Mouse (Mus musculus): ENCODE data around the gene Fgfr2.
A peak's percentile ranks its signal among the peaks of the same experiment; 100 is the strongest.

Fgfr2 gene

DNA sequence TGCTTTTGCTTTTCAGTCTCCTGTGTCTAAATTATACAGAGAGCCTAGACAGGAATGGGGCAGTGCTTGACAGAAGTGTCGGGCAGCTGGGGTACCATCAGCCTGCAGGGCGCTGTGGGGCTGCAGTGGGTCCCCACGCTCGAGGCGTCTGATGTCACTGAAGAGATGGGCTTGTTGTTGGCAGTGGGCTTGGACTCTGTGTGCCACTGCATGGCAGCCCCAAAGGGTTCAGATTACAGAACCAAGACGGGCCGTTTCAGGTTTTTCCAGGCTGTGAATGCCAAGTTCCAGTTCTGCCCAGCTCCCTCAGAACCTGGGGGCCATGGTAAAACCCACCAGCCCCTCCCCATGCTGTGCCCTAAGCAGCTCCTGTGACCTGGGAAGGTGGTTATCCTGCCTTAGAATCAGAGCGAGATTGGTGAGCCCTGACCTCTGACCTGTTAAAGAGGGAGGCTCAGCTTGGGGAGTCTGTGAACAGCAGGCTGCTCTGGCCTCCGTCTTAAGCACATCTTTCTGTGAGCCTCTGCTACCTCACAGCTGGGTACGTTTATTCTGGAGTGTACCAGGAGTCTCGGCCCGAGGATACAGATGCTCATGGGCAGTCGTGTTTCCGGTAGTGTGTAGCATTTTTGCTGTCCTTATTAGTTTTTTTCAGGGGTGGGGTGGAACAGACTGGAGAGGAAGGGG is 465.6 kb downstream of the Fgfr2 start:
- DNase-seq (ENCODE audit: low read depth): no peak

DNA sequence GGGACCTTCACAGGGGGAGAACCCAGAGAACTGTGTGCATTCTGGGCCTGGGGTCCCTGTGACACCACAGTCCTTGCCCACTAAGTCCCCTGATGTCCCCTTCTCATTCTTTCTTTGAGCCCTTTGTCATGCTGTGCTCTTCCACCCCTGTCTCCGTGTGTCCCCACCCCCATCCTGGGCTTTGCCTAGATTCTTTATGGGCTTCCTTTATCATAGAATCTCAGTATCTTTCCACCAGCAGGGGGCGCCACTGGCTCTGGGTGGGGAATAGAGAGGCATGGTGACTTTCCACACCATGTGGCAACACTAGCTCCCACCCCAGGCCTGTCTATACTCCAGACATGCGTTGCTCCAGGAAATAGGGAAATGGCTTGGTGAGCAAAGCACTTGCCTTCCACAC is 466.6 kb downstream of the Fgfr2 start:
- peak; percentile 87 for DNase-seq (ENCODE audit: low read depth)

DNA sequence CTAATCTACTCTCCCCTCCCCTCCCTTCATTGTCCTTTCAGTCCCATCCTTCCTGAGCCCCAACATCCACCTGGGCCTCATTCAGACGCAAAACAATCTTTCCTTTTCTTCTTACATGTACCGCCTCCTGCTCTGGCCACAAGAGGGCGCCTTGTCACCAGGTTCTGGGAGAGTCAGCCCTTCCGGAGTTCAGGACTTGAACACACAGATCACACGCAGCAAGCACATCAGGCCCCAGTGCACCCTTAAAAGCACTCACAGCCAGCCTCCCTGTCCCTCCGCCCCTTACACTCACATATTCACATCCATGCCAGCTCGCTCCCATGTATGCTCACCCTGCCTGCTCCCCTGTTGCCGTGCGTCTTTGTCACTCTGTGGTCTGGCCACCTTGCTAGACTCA is 467.1 kb downstream of the Fgfr2 start:
- peak; percentile 95 for DNase-seq (ENCODE audit: low read depth)

DNA sequence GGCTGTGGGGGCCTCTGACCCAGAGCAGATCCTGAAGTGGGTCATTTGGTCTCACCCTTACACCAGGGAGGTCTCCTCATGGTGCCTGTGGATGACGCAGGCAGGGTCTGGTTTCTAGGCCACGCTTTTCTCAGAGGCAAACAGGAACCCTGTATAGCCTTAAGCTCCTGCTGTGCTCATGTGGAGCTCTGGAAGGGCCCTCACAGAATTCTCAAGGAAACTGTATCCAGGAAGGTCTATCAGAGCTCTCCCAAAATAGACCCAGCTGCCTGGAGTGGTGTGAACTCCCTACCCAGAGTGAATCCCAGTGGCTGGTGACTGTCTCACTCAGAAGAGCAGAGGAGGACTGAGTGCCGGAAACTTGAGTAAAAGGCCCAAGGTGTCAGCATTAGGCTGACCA is 468.7 kb downstream of the Fgfr2 start:
- no peak for DNase-seq (ENCODE audit: low read depth)

DNA sequence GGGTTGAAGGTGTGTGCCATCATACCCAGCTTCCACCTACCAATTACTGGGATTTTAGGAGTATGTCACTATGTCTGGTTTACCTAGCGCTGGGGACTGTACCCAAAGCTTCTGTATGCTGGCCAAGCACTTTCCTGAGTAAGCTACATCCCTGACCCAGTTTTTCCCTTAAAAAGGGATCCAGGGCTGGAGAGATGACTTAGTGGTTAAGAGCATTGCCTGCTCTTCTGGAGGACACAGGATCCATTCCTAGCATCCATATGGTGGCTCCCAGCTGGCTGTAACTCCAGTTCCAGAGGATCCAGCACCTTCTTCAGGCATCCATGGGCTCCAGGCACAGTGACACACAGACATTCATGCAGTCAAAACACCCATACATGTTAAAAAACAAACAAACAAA is 476.6 kb downstream of the Fgfr2 start:
- no peak for DNase-seq (ENCODE audit: low read depth)

DNA sequence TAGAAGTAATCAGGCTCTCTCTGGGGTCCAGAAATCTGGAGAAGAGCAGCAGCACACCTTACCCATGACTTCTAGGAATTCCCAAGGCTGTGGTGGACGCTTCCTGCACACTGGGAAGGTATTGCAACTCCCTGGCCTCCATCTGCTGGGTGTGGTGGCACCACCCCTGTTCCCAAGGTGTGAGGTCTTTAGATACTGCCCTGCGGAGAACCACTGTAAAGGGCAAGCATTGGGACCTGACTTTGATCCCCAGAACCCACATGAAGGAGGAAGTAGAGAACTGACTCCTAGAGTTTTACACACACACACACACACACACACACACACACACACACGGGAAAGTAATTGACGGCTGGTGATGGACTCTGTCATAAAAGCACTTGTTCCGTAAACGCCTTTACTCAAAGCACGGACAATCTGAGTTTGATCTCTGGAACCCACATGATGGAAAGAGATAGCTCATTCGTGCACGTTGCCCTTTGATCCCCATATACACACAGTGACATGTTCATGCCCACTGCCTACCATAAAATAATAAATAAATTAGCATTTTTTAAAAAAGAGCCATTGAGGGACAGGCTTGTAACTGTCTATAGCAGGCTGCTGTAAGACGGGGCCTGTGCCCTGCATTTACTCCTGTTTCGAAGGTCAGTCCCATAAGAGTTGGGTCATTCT is 478.4 kb downstream of the Fgfr2 start:
- no peak for DNase-seq (ENCODE audit: low read depth)

DNA sequence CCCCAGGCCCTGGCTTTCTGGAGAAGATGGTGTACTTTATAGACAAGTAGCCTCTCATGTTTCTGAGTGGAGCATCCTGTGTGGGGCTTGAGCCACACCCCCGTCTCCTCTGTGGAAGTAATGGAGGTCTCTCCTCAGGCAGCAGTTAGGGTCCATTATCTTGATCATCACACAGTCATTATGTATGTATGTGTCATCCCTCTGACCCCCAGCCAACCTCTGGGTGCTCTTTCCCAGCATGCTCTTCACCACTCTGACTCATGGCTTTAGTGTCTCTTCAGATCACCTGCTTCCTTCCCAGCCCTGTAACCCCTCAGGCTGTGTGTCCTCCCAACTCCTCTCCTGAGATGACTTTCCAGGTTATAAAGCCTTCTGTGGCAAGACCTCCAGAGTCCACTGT is 481.5 kb downstream of the Fgfr2 start:
- DNase-seq (ENCODE audit: low read depth): peak; percentile 50

DNA sequence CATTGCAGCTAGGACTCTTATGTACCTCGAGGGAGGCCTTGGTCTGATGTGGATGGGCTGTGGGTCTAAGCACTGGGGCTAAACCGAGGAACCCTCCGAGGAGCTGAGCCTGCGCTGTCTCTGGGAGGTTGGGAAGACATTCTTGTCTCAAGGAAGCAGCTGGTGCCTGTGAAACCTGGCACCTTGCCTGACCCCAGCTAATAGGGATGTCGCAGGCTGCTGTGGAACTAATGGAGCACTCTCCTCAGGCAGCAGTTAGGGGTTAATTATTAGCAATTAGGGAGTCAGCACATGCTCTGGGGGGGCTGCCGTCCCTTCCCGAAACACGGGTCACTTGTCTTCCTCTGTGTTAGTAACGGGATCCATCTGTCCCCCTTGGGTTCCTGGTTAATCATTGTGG is 482.2 kb downstream of the Fgfr2 start:
- DNase-seq (ENCODE audit: low read depth): no peak

DNA sequence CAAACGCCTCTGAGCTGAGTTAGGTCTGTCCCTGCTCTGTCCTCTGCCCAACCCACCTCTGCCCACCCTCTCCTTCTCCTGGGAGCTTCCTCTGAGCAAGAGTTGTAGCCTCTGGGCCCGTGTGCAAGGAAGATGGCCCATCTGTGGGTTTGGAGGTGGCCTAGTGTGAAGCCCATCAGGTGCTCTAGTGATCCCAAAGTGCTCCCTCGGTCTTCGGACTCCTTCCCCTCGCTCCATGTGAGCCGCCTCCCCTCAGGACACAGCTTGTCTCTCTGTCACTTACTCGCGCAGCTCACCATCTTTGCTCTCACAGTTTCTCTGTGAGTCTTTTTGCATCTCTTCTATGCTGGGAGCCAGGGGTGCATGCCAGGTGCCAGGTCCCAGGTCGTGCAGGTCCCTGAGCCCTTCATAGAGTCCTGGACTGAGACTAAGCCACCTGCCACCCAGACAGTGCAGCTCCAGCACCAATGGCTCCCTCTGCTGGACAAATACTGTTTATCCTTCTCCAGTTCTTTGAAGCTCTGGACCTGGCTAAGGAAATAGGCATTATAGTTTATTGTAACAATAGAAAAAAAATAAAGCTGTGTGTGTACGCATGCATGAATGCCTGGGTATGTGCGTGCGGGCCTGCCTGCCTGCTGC is 484.6 kb downstream of the Fgfr2 start:
- peak; percentile 65 for DNase-seq (ENCODE audit: low read depth)

DNA sequence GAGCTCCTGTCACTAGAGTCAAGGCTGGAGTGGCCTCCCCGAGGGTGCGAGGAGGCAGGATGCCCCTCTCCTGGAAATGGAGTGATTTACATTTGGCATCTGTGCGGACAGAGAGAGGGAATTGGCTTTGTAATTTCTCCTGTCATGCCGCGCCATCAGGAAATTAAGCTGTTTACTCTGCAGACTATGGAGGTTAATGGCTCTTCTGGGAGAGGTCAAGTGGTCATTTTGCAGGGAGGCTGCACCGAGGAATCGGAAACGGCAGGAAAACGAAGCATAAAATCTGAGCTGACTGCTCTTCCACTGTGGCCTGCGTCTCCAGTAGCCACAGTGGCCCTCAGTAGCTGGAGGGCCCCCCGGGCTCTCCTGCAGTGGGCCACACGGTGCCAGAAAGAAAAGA is 485.9 kb downstream of the Fgfr2 start:
- DNase-seq (ENCODE audit: low read depth): no peak

DNA sequence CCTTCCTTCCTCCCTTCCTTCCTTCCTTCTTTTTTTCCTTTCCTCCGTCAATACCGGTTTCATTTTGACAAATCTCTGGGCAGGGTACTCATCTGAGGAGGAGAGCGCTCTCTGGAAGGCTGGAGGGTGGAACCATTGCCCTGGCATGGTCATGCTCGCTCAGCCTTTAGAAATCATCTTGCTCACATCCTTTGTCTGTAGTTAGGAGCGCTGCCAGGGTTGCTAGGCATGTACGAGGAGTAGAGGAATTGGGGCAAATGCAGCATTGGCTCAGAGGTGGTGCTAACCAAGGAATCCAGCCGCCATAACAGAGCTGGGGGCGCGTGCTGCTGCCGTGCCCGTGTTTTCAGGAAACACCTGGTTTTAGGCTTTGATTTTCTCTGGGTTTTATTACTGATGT is 491.8 kb downstream of the Fgfr2 start:
- DNase-seq (ENCODE audit: low read depth): no peak

DNA sequence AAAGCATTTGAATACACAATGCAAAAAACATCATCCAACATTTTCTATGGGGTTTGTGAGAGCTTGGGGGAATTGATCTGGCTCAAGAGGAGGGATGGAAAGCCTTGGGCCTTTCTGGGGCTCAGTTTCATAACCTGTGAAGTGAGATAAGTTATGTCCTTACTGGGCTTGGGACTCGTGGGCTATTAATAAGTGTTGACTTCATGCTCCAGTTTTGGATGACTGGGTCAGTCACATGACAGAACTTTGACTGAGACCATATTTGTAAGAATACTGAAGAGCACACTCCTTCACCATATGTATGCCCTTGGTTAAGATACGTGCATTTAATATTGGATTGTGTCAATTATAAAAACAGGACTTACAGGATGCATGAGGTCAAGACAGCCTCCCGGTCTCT is 495.7 kb downstream of the Fgfr2 start:
- DNase-seq (ENCODE audit: low read depth): no peak

DNA sequence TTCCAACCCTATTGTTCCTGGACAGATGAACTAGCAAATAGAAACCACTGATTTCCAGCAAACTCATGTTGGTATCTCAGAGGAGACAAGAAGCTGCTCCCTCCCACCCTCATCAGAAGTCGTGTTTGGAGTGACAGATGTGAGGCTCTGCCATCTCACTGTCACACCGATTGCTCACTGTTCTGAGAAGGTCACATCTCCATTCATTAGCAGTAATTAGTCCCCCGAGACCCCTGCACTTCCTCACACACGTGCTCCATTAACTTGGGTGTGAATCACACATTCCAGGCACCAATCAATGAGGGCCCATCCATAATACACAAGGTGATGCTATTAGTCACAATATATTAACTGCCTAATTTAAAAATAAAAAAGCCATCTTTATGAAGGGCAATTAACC is 497.0 kb downstream of the Fgfr2 start:
- DNase-seq (ENCODE audit: low read depth): no peak

DNA sequence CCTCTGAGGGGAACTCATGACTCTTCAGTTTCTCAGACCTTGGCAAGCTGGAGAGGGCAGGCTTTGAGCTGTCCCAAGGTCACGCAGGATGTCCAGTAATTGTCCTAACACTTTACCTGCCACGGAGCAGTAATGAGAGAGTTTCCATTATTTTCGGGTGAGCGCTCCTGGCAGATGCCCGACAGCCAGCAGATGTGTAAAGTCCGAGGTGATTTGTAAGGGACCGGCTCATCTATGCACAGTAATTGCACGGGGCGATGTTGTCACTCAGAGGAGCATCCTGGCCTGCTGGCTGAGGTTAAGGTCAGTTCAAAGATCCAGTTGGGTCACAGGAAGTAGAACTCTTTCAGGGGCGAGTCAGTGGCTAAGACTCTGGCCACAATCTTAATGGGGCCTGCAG is 499.0 kb downstream of the Fgfr2 start:
- DNase-seq (ENCODE audit: low read depth): no peak

DNA sequence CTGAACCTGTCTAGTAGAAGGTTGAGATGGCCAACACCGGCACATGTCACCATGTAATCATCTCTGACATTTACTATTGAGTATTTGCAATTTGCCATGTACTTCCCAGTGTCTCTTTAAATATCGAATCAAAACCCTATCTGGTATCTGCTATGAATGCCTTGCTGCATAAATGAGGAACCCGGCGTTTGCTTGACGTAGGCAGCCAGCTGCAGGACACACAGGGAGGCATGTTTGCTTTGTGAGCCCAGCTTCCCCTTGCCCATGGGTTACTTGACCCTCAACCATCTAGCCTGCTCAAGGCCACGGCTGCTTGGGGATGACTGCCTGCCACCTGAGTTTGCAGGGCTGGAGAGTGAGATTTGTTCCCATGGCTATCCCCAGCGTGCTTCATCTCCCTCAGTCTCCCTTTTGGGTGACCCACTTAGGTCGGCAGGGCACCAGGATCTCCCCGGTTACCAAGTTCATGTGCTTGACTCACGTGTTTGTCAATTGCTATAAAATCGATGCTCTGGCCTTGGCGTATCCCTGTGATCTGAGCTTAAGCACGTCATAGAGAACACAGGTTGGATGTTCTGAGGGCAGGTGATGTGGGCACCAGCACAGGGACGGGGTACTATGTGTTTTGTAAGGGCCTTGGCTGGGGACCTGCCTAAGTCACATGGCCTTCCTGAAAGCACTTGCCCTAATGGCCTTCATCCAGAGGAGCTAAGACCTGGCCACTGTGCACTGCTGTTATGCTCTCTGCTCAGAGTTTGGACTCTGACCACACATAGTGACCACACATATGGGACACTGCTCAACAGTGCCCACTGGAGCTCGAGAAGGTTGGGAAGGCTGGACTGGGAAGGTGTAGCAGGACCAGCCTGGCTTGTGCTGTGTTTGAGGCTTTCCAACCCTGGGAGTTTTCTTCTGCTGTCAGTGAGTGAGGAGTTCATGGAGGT is 502.9 kb downstream of the Fgfr2 start:
- DNase-seq (ENCODE audit: low read depth): no peak

DNA sequence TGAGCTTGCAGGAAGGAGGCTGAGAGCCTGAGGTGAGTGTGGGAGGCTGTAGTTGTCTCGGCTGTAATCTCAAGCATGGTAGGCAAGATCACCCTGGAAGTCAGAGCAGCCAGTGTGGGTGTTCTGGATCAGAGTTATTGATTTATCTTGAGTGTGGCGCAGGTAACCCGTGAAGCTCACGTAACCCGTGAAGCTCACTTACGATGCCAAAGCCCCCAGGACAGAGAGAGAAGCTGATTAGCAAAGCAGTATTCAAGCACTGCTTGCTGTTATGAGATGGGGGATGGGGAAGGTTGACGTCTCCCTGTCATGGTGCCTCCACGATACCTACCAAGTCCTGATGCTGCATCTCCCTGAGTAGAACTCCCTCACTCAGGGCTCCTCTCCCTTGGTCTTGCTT is 503.6 kb downstream of the Fgfr2 start:
- no peak for DNase-seq (ENCODE audit: low read depth)

DNA sequence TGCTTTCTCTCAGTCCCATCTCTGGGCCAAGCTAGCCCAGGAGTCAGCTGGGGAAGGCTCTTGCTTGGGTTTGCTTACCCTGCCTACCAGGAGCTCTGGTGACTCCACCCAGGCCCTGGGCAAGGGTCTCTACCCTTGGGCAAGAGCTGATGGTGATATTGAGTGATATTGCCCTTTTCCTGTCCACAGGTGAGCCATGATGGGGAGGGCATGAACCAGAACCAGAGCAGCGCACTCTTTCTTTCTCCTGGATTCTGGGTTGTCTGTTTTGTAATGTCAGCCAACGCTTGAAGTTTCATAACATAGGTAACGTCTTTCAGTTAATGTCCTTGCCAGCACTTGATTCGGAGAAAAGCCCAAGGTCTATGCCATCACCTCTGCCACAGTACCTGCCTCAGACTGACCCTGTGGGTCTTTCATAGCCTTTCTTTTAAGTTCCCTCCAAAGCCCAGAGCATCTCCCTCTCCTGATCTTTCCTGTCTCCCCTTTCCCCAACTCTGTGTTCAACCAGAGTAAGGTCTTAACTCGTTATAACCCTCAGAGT is 506.1 kb downstream of the Fgfr2 start:
- DNase-seq (ENCODE audit: low read depth): no peak

DNA sequence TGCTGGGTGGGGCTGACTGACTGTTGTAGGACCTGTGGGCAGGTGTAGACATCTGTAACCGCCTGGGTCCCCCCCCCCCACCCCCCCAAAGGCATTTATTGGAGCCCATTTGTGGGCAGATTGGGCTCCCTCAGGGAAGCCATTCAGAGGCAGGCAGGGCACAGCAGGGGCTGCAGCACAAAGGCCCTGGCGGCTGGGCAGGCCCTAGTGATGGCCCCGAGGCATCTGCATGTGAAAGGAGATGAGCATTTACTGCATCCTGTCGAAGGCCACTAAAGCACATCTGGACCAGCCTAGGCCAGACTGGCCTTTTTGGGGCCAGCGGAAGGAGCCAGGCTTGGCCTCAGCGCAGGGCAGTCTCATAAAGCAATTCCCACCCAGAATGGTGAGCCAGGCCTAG is 506.8 kb downstream of the Fgfr2 start:
- DNase-seq (ENCODE audit: low read depth): no peak

DNA sequence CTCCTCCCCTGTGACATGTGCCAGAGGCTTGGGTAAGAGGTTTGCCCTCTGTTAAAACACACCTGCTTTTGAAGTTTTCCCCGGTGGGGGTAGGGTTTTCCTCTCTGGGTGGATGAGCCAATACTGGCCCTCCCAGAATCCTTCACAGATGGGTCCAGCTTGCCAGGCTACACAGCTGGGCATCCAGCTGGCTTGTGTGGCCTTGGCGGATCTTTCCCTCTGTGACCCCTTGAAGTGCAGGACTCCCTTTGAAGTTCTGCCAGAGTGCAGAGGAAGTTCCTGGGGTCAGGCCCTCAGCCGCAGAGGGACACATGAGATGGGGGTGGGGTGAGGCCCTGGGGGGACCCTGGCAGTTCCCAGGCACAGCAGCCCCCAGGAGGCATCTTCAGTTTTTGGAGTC is 507.8 kb downstream of the Fgfr2 start:
- DNase-seq (ENCODE audit: low read depth): no peak

DNA sequence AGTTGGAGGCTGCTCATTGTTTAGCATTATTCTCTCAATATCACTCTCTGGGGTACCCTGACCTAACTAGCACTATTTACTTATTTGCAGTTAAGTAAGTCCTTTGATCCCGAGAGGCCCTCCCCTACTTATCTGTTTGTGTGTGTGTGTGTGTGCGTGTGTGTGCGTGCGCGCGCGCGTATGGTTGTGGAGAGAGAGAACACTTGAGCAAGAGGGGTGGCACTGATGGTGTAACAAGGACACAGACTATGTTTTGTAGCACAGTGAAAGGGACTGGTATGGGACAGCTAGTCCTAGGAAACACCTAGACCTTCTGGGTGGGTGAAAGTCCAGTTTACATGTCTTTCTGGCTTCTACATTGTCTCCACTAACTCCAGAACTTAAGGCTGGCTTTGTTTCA is 511.6 kb downstream of the Fgfr2 start:
- no peak for DNase-seq (ENCODE audit: low read depth)

DNA sequence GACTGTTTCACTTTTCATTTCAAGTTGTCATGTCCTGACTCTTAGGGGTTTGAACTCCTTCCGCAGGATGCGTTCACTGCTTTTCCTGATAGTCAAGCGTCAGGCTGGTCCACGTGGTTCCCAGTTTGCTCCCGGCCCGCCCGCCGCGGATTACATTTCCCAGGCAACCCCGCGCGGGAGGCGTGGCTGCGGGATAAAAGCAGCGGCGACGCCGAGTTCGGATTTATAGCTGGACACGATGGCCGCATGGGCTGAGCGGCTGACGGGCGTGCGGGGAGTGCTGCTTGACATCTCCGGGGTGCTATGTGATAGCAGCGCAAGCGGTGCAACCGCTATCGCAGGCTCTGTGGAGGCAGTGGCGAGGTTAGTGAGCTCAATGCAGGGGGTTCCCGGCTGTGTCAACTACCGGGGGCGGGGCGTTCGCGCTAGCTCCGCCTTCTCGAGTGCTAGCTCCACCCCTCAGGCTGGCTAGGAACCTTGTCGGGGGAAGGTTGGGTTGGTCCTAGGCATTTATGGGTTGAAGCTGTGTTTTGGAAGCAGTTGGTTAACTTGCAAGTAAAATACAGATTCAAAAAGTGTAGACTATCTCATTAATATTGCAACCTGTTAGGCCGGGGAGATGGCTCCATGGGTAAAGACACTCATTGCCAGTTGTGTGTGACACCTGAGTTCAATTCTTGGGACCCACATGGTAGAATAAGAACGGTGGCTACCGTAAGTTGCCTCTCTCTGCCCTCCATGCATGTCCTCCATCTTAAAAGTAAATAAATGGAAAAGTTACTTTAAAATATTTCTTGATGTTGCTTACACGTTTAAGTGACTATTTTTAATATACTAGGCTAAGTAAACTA is 512.5 kb downstream of the Fgfr2 start, which contains the start of gene Lhpp:
Gene Lhpp (plus strand): TSS at position 171 of the 851 bp plus-strand sequence.
- peak; percentile 87 for DNase-seq (ENCODE audit: low read depth)

Measured in 416B (cell line).